Mouse (Mus musculus): Measurements from ENCODE around the gene L2hgdh.
"Not testable (repeated sequence)": the region's sequence is repeated elsewhere in the genome, so short reads cannot be mapped to it uniquely, and the experiment has no call there.

L2hgdh gene

GRCm38 (mm10) chr12:69653973-69654372 lies 70.7 kb downstream of the L2hgdh start:
- DNase-seq = not testable (repeated sequence)

- DNase-seq = no peak
These were observed 75.2 kb downstream of the L2hgdh start for GRCm38 (mm10) chr12:69649511-69649910.

- DNase-seq = no peak
These were observed 78.7 kb downstream of the L2hgdh start for GRCm38 (mm10) chr12:69645821-69646616.

GRCm38 (mm10) chr12:69644877-69645276 lies 79.8 kb downstream of the L2hgdh start:
- DNase-seq = peak; percentile 13

- no peak for DNase-seq
These were observed 81.8 kb downstream of the L2hgdh start for GRCm38 (mm10) chr12:69642877-69643276.
